ENCODE assay signal across 9 mouse cellular contexts in the genomic region with DNA sequence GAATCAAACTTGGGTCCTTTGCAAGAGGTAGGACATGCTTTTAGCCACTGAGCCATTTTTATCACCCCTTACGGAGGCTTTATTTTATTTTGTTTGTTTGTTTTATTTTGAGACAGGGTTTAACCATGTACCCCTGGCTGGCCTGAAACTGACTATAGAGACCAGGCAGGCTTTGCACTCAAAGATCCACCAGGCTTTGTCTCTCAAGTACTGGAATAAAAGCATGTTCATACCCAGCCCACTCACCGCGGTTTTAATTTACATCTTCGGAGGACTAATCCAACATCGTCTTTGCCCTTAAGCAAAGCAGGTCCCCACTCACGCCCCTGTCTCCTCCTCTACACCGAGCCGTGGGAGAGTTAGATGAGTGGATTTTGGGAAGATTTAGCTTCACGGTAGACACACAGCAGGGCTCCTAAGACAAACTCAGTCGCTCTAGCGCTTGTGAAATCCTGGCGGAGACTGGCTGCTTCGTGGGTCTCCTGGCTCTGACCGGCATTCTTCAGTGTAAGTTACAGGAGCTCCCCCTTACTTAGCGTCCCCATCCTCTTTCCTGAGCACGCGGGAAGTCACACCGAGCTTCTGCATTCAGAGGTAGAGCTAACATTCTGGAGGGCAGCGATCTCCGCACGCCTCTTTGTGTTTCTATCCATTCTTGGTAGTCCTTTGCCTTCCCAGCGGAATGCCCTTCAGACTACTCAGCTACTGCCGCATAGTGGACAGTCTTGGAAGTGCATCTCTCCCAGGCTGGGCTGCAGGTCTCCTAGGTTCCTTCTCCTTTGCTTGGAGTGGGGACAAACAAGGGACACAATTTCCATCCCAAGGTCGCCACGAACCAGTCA. TPM values are rescaled to one million over a fixed set of nuclear protein-coding genes. Genes with fewer than 3 reads are reported as not detected.
A peak's percentile ranks its signal among the peaks of the same experiment; 100 is the strongest.
DNase-seq lines count a peak whose midpoint lies in the region; ATAC-seq and TF ChIP-seq lines count a peak whose summit lies in the region.
"Had no signal": no experiment of that assay in that cellular context is flagged by ENCODE, and none has a peak within 500 bp of the region (broad histone marks: within the 10 kb centered on the region; RNA-seq: fewer than 3 reads in every experiment).

No protein-coding gene starts in this region.

- peaks cover 1% of the 10 kb centered on the region for H3K4me1 ChIP-seq in ES-Bruce4 (ENCODE audit: control insufficient read depth, insufficient read depth, low read length)
- H3K4me1 ChIP-seq in brown adipose tissue, adult 24 weeks (ENCODE audit: control insufficient read depth, insufficient read depth, insufficient read length, low read length): no peaks in the 10 kb centered on the region
- peaks cover 43% of the 10 kb centered on the region for H3K4me1 ChIP-seq in erythroblast, embryonic 14.5 days (ENCODE audit: control insufficient read depth)
- H3K4me1 ChIP-seq in heart, postnatal 0 days (ENCODE audit: control insufficient read depth, insufficient read depth): no peaks in the 10 kb centered on the region; the same call in 1 of the 2 replicates
- H3K4me1 ChIP-seq in lung, embryonic 14.5 days (ENCODE audit: insufficient read depth): no peaks in the 10 kb centered on the region
- H3K4me1 ChIP-seq in olfactory bulb, adult 2 months (ENCODE audit: control insufficient read depth, insufficient read depth, low read length): peaks cover 9% of the 10 kb centered on the region

- H3K4me2 ChIP-seq in heart, postnatal 0 days (ENCODE audit: low read depth, low read length): peak overlapping the region; percentile 65
- peak overlapping the region; percentile 74 for H3K4me2 ChIP-seq in lung, embryonic 14.5 days

- no peak for TF ChIP-seq POLR2A in ES-Bruce4 (IDR thresholded peaks at IDR 0.05; ENCODE audit: insufficient read depth, low read length)
- no peak for TF ChIP-seq POLR2A in olfactory bulb, adult 2 months (IDR thresholded peaks at IDR 0.05; ENCODE audit: insufficient read depth, low read depth, low read length)

- 4% methylated on average over 25 of the region's 25 CpGs for WGBS in heart, postnatal 0 days
- WGBS in lung, embryonic 14.5 days: 4% methylated on average over 25 of the region's 25 CpGs
- 2% methylated on average over 25 of the region's 25 CpGs for WGBS in olfactory bulb, adult 2 months

- peak overlapping the region; percentile 41 for H3K9ac ChIP-seq in ES-Bruce4 (ENCODE audit: low read depth, poor library complexity, severe bottlenecking)
- H3K9ac ChIP-seq in heart, postnatal 0 days (replicated peaks; ENCODE audit: low read depth, low read length): peak overlapping the region; percentile 41
- peak overlapping the region; percentile 67 for H3K9ac ChIP-seq in lung, embryonic 14.5 days

- H3K36me3 ChIP-seq in ES-Bruce4 (ENCODE audit: control insufficient read depth, insufficient read depth, low read length, poor library complexity, severe bottlenecking): no peaks in the 10 kb centered on the region
- no peaks in the 10 kb centered on the region for H3K36me3 ChIP-seq in erythroblast, embryonic 14.5 days (ENCODE audit: control insufficient read depth)
- no peaks in the 10 kb centered on the region for H3K36me3 ChIP-seq in heart, postnatal 0 days (replicated peaks; ENCODE audit: control insufficient read depth, insufficient read depth, low read length)
- no peaks in the 10 kb centered on the region for H3K36me3 ChIP-seq in lung, embryonic 14.5 days (ENCODE audit: insufficient read depth)

- H3K27ac ChIP-seq in ES-Bruce4 (ENCODE audit: insufficient read depth, low read length): no peak overlapping the region
- H3K27ac ChIP-seq in brown adipose tissue, adult 24 weeks (replicated peaks; ENCODE audit: low read depth, low read length): no peak overlapping the region
- peak overlapping the region; percentile 69 for H3K27ac ChIP-seq in heart, postnatal 0 days (ENCODE audit: low read depth)
- peak overlapping the region; percentile 26; the same call in 1 of the 2 replicates for H3K27ac ChIP-seq in lung, embryonic 14.5 days (ENCODE audit: low read depth)
- 0 out of 2 replicates have a peak overlapping the region, but pooled peaks have one; percentile 52 for H3K27ac ChIP-seq in olfactory bulb, adult 2 months (ENCODE audit: insufficient read depth, low read depth, low read length)
- H3K27ac ChIP-seq: macrophage had no signal

- peak; percentile 53; the same call in 1 of the 2 replicates for ATAC-seq in heart, postnatal 0 days (ENCODE audit: insufficient read depth, low read depth)
- ATAC-seq in lung, embryonic 14.5 days (ENCODE audit: insufficient read depth): peak; percentile 67

- peak; percentile 83 for DNase-seq in heart, postnatal 0 days (ENCODE audit: low spot score)
- DNase-seq in kidney, postnatal 36 days: peak; percentile 76 to 92
- DNase-seq in lung, embryonic 14.5 days: peak; percentile 96
- peak; percentile 31 to 76 for DNase-seq in thymus, postnatal 10 days (ENCODE audit: low spot score in 2 of 2)

- peak overlapping the region; percentile 59 for H3K4me3 ChIP-seq in ES-Bruce4 (ENCODE audit: low read depth, low read length)
- peak overlapping the region; percentile 60 for H3K4me3 ChIP-seq in brown adipose tissue, adult 24 weeks (ENCODE audit: insufficient read depth, low read depth, low read length)
- peak overlapping the region; percentile 50 for H3K4me3 ChIP-seq in erythroblast, embryonic 14.5 days (replicated peaks)
- peak overlapping the region; percentile 46 for H3K4me3 ChIP-seq in heart, postnatal 0 days (ENCODE audit: low read depth, low read length)
- peak overlapping the region; percentile 43 for H3K4me3 ChIP-seq in lung, embryonic 14.5 days (ENCODE audit: low read depth, low read length)
- H3K4me3 ChIP-seq in olfactory bulb, adult 2 months (ENCODE audit: insufficient read depth, low read depth, low read length): peak overlapping the region; percentile 60

- peak; percentile 98 for TF ChIP-seq CTCF in ES-Bruce4 (IDR thresholded peaks at IDR 0.05; ENCODE audit: low read depth, low read length)
- TF ChIP-seq CTCF in heart, postnatal 0 days (IDR thresholded peaks at IDR 0.05; ENCODE audit: low read depth): peak; percentile 99
- peak; percentile 100 for TF ChIP-seq CTCF in lung, embryonic 14.5 days (IDR thresholded peaks at IDR 0.05; ENCODE audit: low read depth)
- TF ChIP-seq CTCF in olfactory bulb, adult 2 months (IDR thresholded peaks at IDR 0.05; ENCODE audit: insufficient read depth, low read depth, low read length): peak; percentile 73

- no peaks in the 10 kb centered on the region for H3K27me3 ChIP-seq in ES-Bruce4 (ENCODE audit: control insufficient read depth, insufficient read depth, low read length, poor library complexity, severe bottlenecking)
- H3K27me3 ChIP-seq in erythroblast, embryonic 14.5 days (ENCODE audit: control insufficient read depth): no peaks in the 10 kb centered on the region
- H3K27me3 ChIP-seq in heart, postnatal 0 days (ENCODE audit: control insufficient read depth, insufficient read depth, low read length): no peaks in the 10 kb centered on the region
- no peaks in the 10 kb centered on the region for H3K27me3 ChIP-seq in lung, embryonic 14.5 days (ENCODE audit: insufficient read depth, low read length)

- TF ChIP-seq EP300 in ES-Bruce4 (IDR thresholded peaks at IDR 0.05; ENCODE audit: insufficient read depth, low read depth, low read length): no peak
- no peak for TF ChIP-seq EP300 in heart, postnatal 0 days (IDR thresholded peaks at IDR 0.05; ENCODE audit: low read depth)

- no peaks in the 10 kb centered on the region for H3K9me3 ChIP-seq in ES-Bruce4 (replicated peaks; ENCODE audit: control insufficient read depth, insufficient read depth, low read length, poor library complexity, severe bottlenecking)
- H3K9me3 ChIP-seq in erythroblast, embryonic 14.5 days (ENCODE audit: control insufficient read depth, low read length): no peaks in the 10 kb centered on the region
- H3K9me3 ChIP-seq in heart, postnatal 0 days (replicated peaks; ENCODE audit: control insufficient read depth, low read length): no peaks in the 10 kb centered on the region
- no peaks in the 10 kb centered on the region for H3K9me3 ChIP-seq in lung, embryonic 14.5 days (ENCODE audit: low read depth, low read length)

RNA-seq across cellular contexts. Expression of a gene that starts 9.7 kb away (rescaled TPM):
- polyA plus RNA-seq in ES-Bruce4 (2011; ENCODE audit: insufficient read depth, insufficient read length, low read depth, missing spikeins): not detected in 2 replicates
- not detected in 2 replicates for polyA plus RNA-seq in brown adipose tissue, adult 24 weeks (2012; ENCODE audit: insufficient read depth, insufficient read length, missing spikeins)
- not detected in 2 replicates for polyA plus RNA-seq in erythroblast, embryonic 14.5 days (2012)
- not detected in 2 replicates for total RNA-seq in heart, postnatal 0 days (2014; rRNA removed; ENCODE audit: low replicate concordance)
- polyA plus RNA-seq in heart, postnatal 0 days (2015; fragmentation: Nextera tagmentation; extraction: Ambion mirVana): 0.25 TPM in 1 of 2 replicates, not detected in the other
- not detected in 2 replicates for polyA plus RNA-seq in lung, embryonic 14.5 days (2014; fragmentation: Nextera tagmentation; extraction: Ambion mirVana)
- polyA plus RNA-seq in olfactory bulb, adult 2 months (2012; ENCODE audit: insufficient read depth, insufficient read length, low replicate concordance, missing spikeins): not detected in 2 replicates
- polyA plus RNA-seq: macrophage had no signal

RNA-seq across cellular contexts. Expression of a gene that starts 37.2 kb away (rescaled TPM):
- polyA plus RNA-seq in ES-Bruce4 (2011; ENCODE audit: insufficient read depth, insufficient read length, low read depth, missing spikeins): 112 and 129 TPM in 2 replicates
- 14.2 and 24.2 TPM in 2 replicates for polyA plus RNA-seq in brown adipose tissue, adult 24 weeks (2012; ENCODE audit: insufficient read depth, insufficient read length, missing spikeins)
- 1.2 and 1.7 TPM in 2 replicates for polyA plus RNA-seq in erythroblast, embryonic 14.5 days (2012)
- total RNA-seq in heart, postnatal 0 days (2014; rRNA removed; ENCODE audit: low replicate concordance): 79.1 and 81.5 TPM in 2 replicates
- polyA plus RNA-seq in heart, postnatal 0 days (2015; fragmentation: Nextera tagmentation; extraction: Ambion mirVana): 45.9 and 53.2 TPM in 2 replicates
- polyA plus RNA-seq in lung, embryonic 14.5 days (2014; fragmentation: Nextera tagmentation; extraction: Ambion mirVana): 29.7 and 31.3 TPM in 2 replicates
- 179 TPM in 1 of 2 replicates, not detected in the other for polyA plus RNA-seq in olfactory bulb, adult 2 months (2012; ENCODE audit: insufficient read depth, insufficient read length, low replicate concordance, missing spikeins)

RNA-seq across cellular contexts. Expression of a gene that starts 37.8 kb away (rescaled TPM):
- 31.8 and 42.7 TPM in 2 replicates for polyA plus RNA-seq in ES-Bruce4 (2011; ENCODE audit: insufficient read depth, insufficient read length, low read depth, missing spikeins)
- polyA plus RNA-seq in brown adipose tissue, adult 24 weeks (2012; ENCODE audit: insufficient read depth, insufficient read length, missing spikeins): 138 and 175 TPM in 2 replicates
- 60.8 and 73.7 TPM in 2 replicates for polyA plus RNA-seq in erythroblast, embryonic 14.5 days (2012)
- 34.7 and 98.0 TPM in 2 replicates for total RNA-seq in heart, postnatal 0 days (2014; rRNA removed; ENCODE audit: low replicate concordance)
- polyA plus RNA-seq in heart, postnatal 0 days (2015; fragmentation: Nextera tagmentation; extraction: Ambion mirVana): 152 and 162 TPM in 2 replicates
- polyA plus RNA-seq in lung, embryonic 14.5 days (2014; fragmentation: Nextera tagmentation; extraction: Ambion mirVana): 162 and 168 TPM in 2 replicates
- not detected in 2 replicates for polyA plus RNA-seq in olfactory bulb, adult 2 months (2012; ENCODE audit: insufficient read depth, insufficient read length, low replicate concordance, missing spikeins)

Comparison
In these comparisons a context has a peak if more than half of its experiments do, and no peak if none do; other contexts are left out.
1. H3K27ac ChIP-seq: peak in heart, postnatal 0 days (single experiment), lung, embryonic 14.5 days (single experiment) and olfactory bulb, adult 2 months (single experiment); none in ES-Bruce4 (single experiment) and brown adipose tissue, adult 24 weeks (single experiment).
2. RNA of a gene that starts 37.8 kb away (polyA plus RNA-seq): 138 to 175 TPM in brown adipose tissue, adult 24 weeks, 162 to 168 TPM in lung, embryonic 14.5 days, 152 to 162 TPM in heart, postnatal 0 days, 60.8 to 73.7 TPM in erythroblast, embryonic 14.5 days and 31.8 to 42.7 TPM in ES-Bruce4; not detected in olfactory bulb, adult 2 months; every median in the first group is over 10 times any median in the second.
3. Peak in every context shown above with its lines, with median percentiles within 50 percentile points of each other: H3K4me3 ChIP-seq, H3K9ac ChIP-seq, CTCF ChIP-seq and DNase-seq.